Mouse (Mus musculus) brain, adult 10 weeks (tissue): ENCODE data around the gene Rgs17. TPM values are rescaled to one million over a fixed set of nuclear protein-coding genes. Genes with fewer than 3 reads are reported as not detected.

Source experiments
- polyA plus RNA-seq: library from polyadenylated mRNA; stranded (reverse); fragments of 350-450 nt; fragmentation: Illumina TruSeq; extraction: RNeasy Lipid Tissue Mini Kit (QIAGEN cat#74804); gene quantifications from one replicate; pipeline ENCODE4 v1.2.3, GENCODE M21; 2015; ENCODE audit warnings: low read depth, low replicate concordance

The Rgs17 gene
- 35.1 TPM for polyA plus RNA-seq

GRCm38 (mm10) chr10:5922294-5922828, at the start of gene Rgs17:
TSS of gene Rgs17 (minus strand) at chr10:5922400.

GRCm38 (mm10) chr10:5823740-5824491, 98.3 kb downstream of the Rgs17 start, which contains the start of gene Mtrf1l:
TSS of gene Mtrf1l (minus strand) at chr10:5823910.

GRCm38 (mm10) chr10:5805243-5805730, 116.9 kb downstream of the Rgs17 start, which contains the start of gene Fbxo5:
TSS of gene Fbxo5 (minus strand) at chr10:5805600.

Other genes starting within 250 kb of the Rgs17 start
- 1.3 TPM for gene Fbxo5, start 116.8 kb downstream of the Rgs17 start, polyA plus RNA-seq
- gene Mtrf1l, start 98.5 kb downstream of the Rgs17 start, polyA plus RNA-seq: 10.5 TPM